Mouse (Mus musculus): ENCODE data around the gene L2hgdh.

GRCm38 (mm10) chr12:69733923-69734322 lies 9.2 kb upstream of the L2hgdh start:
- TF ChIP-seq GATA1 (IDR thresholded peaks at IDR 0.05; ENCODE audit: low read length) (no peak), TAL1 (IDR thresholded peaks at IDR 0.05; ENCODE audit: low read length) (no peak)

All from erythroblast, embryonic 14.5 days (primary cell).